Mouse (Mus musculus) thymus, adult 2 months (tissue): ENCODE data around the gene Map1b.

Source experiments
- CTCF ChIP-seq: fragments of 200-500 bp; IDR thresholded peaks from 2 replicates; pipeline ENCODE4 v1.5.1; 2012; ENCODE audit warnings: mild to moderate bottlenecking, control low read depth, low read length, moderate library complexity, borderline replicate concordance; ENCODE audit not compliant: control insufficient read depth, poor library complexity, insufficient read depth; ENCODE audit errors: extremely low read depth
- POLR2A ChIP-seq: fragments of 200-500 bp; IDR thresholded peaks from 2 replicates; pipeline ENCODE4 v1.6.1; 2012; ENCODE audit warnings: mild to moderate bottlenecking, low read length, control low read depth, moderate library complexity; ENCODE audit not compliant: control insufficient read depth, poor library complexity, insufficient read depth; ENCODE audit errors: extremely low read depth

DNA sequence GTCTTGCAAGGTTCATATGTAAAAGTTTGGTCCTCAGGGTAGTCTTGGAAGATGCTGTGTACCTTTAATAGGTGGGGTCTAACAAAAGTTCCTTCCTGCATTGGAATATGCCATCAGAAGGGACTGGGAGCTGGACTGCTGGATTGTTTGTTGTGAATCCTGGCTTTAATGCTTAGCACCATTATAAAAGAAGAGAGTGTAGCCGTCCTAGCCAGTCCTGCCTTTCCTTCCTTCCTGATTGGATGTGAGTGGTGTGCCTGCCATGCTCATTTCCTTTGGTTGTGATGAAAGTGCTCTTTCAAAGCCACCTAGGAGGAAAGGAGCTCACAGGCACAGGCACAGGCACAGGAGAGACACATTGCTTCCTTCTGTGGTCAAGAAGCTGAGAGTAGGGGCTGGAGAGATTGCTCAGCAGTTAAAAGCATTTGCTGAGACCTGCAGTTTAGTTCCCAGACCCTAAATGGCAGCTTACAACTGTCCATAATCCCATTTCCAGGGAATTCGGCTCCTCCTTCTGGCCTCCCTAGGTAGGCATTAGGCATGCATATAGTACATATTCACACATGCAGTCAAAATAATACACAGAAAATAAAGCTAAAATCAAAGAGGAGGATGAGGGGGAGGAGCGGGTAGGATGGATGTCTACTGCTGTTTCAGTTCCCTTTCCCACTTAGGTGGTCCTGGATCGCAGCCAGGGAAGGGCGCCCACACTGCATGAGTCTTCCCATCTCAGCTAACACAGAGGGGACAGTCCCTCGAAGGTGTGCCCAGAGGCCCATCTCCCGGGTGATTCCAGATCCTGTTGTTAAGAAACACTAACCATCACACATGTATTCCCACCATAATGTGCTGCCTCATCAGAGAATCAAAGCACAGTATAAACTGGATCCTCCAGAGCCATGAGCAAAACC lies 128.2 kb downstream of the Map1b start:
- TF ChIP-seq POLR2A, result no peak
- TF ChIP-seq CTCF, result no peak
